Mouse (Mus musculus): ENCODE measurements around the gene Ttf2. TPM values are rescaled to one million over a fixed set of nuclear protein-coding genes. Genes with fewer than 3 reads are reported as not detected.

Gene Ttf2
- polyA plus RNA-seq, 1 experiment from 2014 or later: 24.2 TPM

GRCm38 (mm10) chr3:100993718-100994117, 24.3 kb upstream of the Ttf2 start:
- H3K4me2 ChIP-seq (replicated peaks; ENCODE audit: low read depth, low read length): no peak overlapping the region

GRCm38 (mm10) chr3:100993158-100993557, 23.7 kb upstream of the Ttf2 start:
- no peak overlapping the region for H3K9ac ChIP-seq (ENCODE audit: low read depth, low read length)
- no peak overlapping the region for H3K4me2 ChIP-seq (replicated peaks; ENCODE audit: low read depth, low read length)
- no peaks in the 10 kb centered on the region for H3K36me3 ChIP-seq (ENCODE audit: control insufficient read depth, insufficient read depth, low read length)
- H3K27ac ChIP-seq (ENCODE audit: low read depth, low read length): no peak overlapping the region
- 75% methylated on average over 7 of the region's 7 CpGs for WGBS
- no peak overlapping the region for H3K4me3 ChIP-seq (ENCODE audit: low read length)
- H3K9me3 ChIP-seq (ENCODE audit: control insufficient read depth, low read length): no peaks in the 10 kb centered on the region
- no peaks in the 10 kb centered on the region for H3K27me3 ChIP-seq (ENCODE audit: control insufficient read depth, insufficient read depth, low read length)
- ATAC-seq (ENCODE audit: low FRiP score, low TSS enrichment): no peak
- no peaks in the 10 kb centered on the region for H3K4me1 ChIP-seq (ENCODE audit: control insufficient read depth, insufficient read depth, low read length)

More at GRCm38 (mm10) chr3:100993718-100994117, 24.3 kb upstream of the Ttf2 start:
- ATAC-seq (ENCODE audit: low FRiP score, low TSS enrichment): no peak
- Histone ChIP-seq H3K4me3 (ENCODE audit: low read length) (no peak overlapping the region), H3K27ac (ENCODE audit: low read depth, low read length) (no peak overlapping the region), H3K36me3 (ENCODE audit: control insufficient read depth, insufficient read depth, low read length) (no peaks in the 10 kb centered on the region), H3K27me3 (ENCODE audit: control insufficient read depth, insufficient read depth, low read length) (no peaks in the 10 kb centered on the region), H3K9ac (ENCODE audit: low read depth, low read length) (no peak overlapping the region), H3K4me1 (ENCODE audit: control insufficient read depth, insufficient read depth, low read length) (0 out of 2 replicates have a peak, but pooled peaks cover under 1% of the 10 kb centered on the region), H3K9me3 (ENCODE audit: control insufficient read depth, low read length) (no peaks in the 10 kb centered on the region)
- 30% methylated on average over 15 of the region's 15 CpGs for WGBS

- Histone ChIP-seq H3K4me1 (ENCODE audit: control insufficient read depth, insufficient read depth, low read length) (no peaks in the 10 kb centered on the region), H3K4me2 (replicated peaks; ENCODE audit: low read depth, low read length) (no peak overlapping the region), H3K27me3 (ENCODE audit: control insufficient read depth, insufficient read depth, low read length) (no peaks in the 10 kb centered on the region), H3K27ac (ENCODE audit: low read depth, low read length) (no peak overlapping the region), H3K4me3 (ENCODE audit: low read length) (no peak overlapping the region), H3K9ac (ENCODE audit: low read depth, low read length) (no peak overlapping the region), H3K9me3 (ENCODE audit: control insufficient read depth, low read length) (no peaks in the 10 kb centered on the region), H3K36me3 (ENCODE audit: control insufficient read depth, insufficient read depth, low read length) (no peaks in the 10 kb centered on the region)
- 39% methylated on average over 1 of the region's 1 CpGs for WGBS
- no peak for ATAC-seq (ENCODE audit: low FRiP score, low TSS enrichment)
Observed at GRCm38 (mm10) chr3:100990231-100990630, 20.8 kb upstream of the Ttf2 start.

GRCm38 (mm10) chr3:100989417-100989816, 20.0 kb upstream of the Ttf2 start:
- ATAC-seq (ENCODE audit: low FRiP score, low TSS enrichment): no peak
- whole genome bisulfite sequencing: 36% methylated on average over 12 of the region's 12 CpGs
- Histone ChIP-seq H3K9me3 (ENCODE audit: control insufficient read depth, low read length) (no peaks in the 10 kb centered on the region), H3K4me2 (replicated peaks; ENCODE audit: low read depth, low read length) (no peak overlapping the region), H3K27me3 (ENCODE audit: control insufficient read depth, insufficient read depth, low read length) (no peaks in the 10 kb centered on the region), H3K4me3 (ENCODE audit: low read length) (no peak overlapping the region), H3K4me1 (ENCODE audit: control insufficient read depth, insufficient read depth, low read length) (no peaks in the 10 kb centered on the region; the same call in 1 of the 2 replicates), H3K9ac (ENCODE audit: low read depth, low read length) (no peak overlapping the region), H3K27ac (ENCODE audit: low read depth, low read length) (no peak overlapping the region), H3K36me3 (ENCODE audit: control insufficient read depth, insufficient read depth, low read length) (no peaks in the 10 kb centered on the region)

GRCm38 (mm10) chr3:100979290-100979689, 9.8 kb upstream of the Ttf2 start:
- Histone ChIP-seq H3K4me3 (ENCODE audit: low read length) (no peak overlapping the region), H3K27ac (ENCODE audit: low read depth, low read length) (no peak overlapping the region), H3K27me3 (ENCODE audit: control insufficient read depth, insufficient read depth, low read length) (no peaks in the 10 kb centered on the region), H3K9ac (ENCODE audit: low read depth, low read length) (no peak overlapping the region), H3K9me3 (ENCODE audit: control insufficient read depth, low read length) (no peaks in the 10 kb centered on the region), H3K36me3 (ENCODE audit: control insufficient read depth, insufficient read depth, low read length) (no peaks in the 10 kb centered on the region), H3K4me2 (replicated peaks; ENCODE audit: low read depth, low read length) (no peak overlapping the region), H3K4me1 (ENCODE audit: control insufficient read depth, insufficient read depth, low read length) (no peaks in the 10 kb centered on the region)
- WGBS: 70% methylated on average over 8 of the region's 8 CpGs
- no peak for ATAC-seq (ENCODE audit: low FRiP score, low TSS enrichment)

- Histone ChIP-seq H3K9ac (ENCODE audit: low read depth, low read length) (no peak overlapping the region), H3K9me3 (ENCODE audit: control insufficient read depth, low read length) (no peaks in the 10 kb centered on the region), H3K36me3 (ENCODE audit: control insufficient read depth, insufficient read depth, low read length) (no peaks in the 10 kb centered on the region), H3K27me3 (ENCODE audit: control insufficient read depth, insufficient read depth, low read length) (no peaks in the 10 kb centered on the region), H3K4me1 (ENCODE audit: control insufficient read depth, insufficient read depth, low read length) (peaks cover 4% of the 10 kb centered on the region), H3K27ac (ENCODE audit: low read depth, low read length) (no peak overlapping the region), H3K4me3 (ENCODE audit: low read length) (no peak overlapping the region), H3K4me2 (replicated peaks; ENCODE audit: low read depth, low read length) (no peak overlapping the region)
- WGBS: 2% methylated on average over 1 of the region's 1 CpGs
- no peak for ATAC-seq (ENCODE audit: low FRiP score, low TSS enrichment)
Observed at GRCm38 (mm10) chr3:100973906-100974305, 4.4 kb upstream of the Ttf2 start.

GRCm38 (mm10) chr3:100963849-100964542, 5.5 kb downstream of the Ttf2 start:
- H3K27ac ChIP-seq (ENCODE audit: low read depth, low read length): no peak overlapping the region
- H3K4me3 ChIP-seq (ENCODE audit: low read length): no peak overlapping the region
- no peaks in the 10 kb centered on the region for H3K27me3 ChIP-seq (ENCODE audit: control insufficient read depth, insufficient read depth, low read length)
- ATAC-seq (ENCODE audit: low FRiP score, low TSS enrichment): no peak
- WGBS: 76% methylated on average over 14 of the region's 14 CpGs
- H3K4me1 ChIP-seq (ENCODE audit: control insufficient read depth, insufficient read depth, low read length): 0 out of 2 replicates have a peak, but pooled peaks cover 3% of the 10 kb centered on the region
- no peak overlapping the region for H3K9ac ChIP-seq (ENCODE audit: low read depth, low read length)
- H3K4me2 ChIP-seq (replicated peaks; ENCODE audit: low read depth, low read length): no peak overlapping the region
- peaks cover 48% of the 10 kb centered on the region for H3K36me3 ChIP-seq (ENCODE audit: control insufficient read depth, insufficient read depth, low read length)
- no peaks in the 10 kb centered on the region for H3K9me3 ChIP-seq (ENCODE audit: control insufficient read depth, low read length)

- Histone ChIP-seq H3K4me2 (replicated peaks; ENCODE audit: low read depth, low read length) (no peak overlapping the region), H3K9me3 (ENCODE audit: control insufficient read depth, low read length) (no peaks in the 10 kb centered on the region), H3K36me3 (ENCODE audit: control insufficient read depth, insufficient read depth, low read length) (peaks cover 71% of the 10 kb centered on the region), H3K27ac (ENCODE audit: low read depth, low read length) (no peak overlapping the region), H3K4me3 (ENCODE audit: low read length) (no peak overlapping the region), H3K27me3 (ENCODE audit: control insufficient read depth, insufficient read depth, low read length) (no peaks in the 10 kb centered on the region), H3K9ac (ENCODE audit: low read depth, low read length) (no peak overlapping the region), H3K4me1 (ENCODE audit: control insufficient read depth, insufficient read depth, low read length) (no peaks in the 10 kb centered on the region)
- WGBS: 81% methylated on average over 7 of the region's 7 CpGs
- no peak for ATAC-seq (ENCODE audit: low FRiP score, low TSS enrichment)
Observed at GRCm38 (mm10) chr3:100961501-100961900, 8.0 kb downstream of the Ttf2 start.

- Histone ChIP-seq H3K4me3 (ENCODE audit: low read length) (no peak overlapping the region), H3K27me3 (ENCODE audit: control insufficient read depth, insufficient read depth, low read length) (no peaks in the 10 kb centered on the region), H3K36me3 (ENCODE audit: control insufficient read depth, insufficient read depth, low read length) (peaks cover 76% of the 10 kb centered on the region), H3K9me3 (ENCODE audit: control insufficient read depth, low read length) (no peaks in the 10 kb centered on the region), H3K4me2 (replicated peaks; ENCODE audit: low read depth, low read length) (no peak overlapping the region), H3K27ac (ENCODE audit: low read depth, low read length) (no peak overlapping the region), H3K9ac (ENCODE audit: low read depth, low read length) (no peak overlapping the region), H3K4me1 (ENCODE audit: control insufficient read depth, insufficient read depth, low read length) (no peaks in the 10 kb centered on the region)
- 69% methylated on average over 5 of the region's 5 CpGs for WGBS
- ATAC-seq (ENCODE audit: low FRiP score, low TSS enrichment): no peak
Observed at GRCm38 (mm10) chr3:100961007-100961406, 8.5 kb downstream of the Ttf2 start.
